Mouse (Mus musculus): ENCODE measurements around the gene Bglap.
"Not testable (repeated sequence)": the region's sequence is repeated elsewhere in the genome, so short reads cannot be mapped to it uniquely, and the experiment has no call there.

Bglap gene

GRCm38 (mm10) chr3:88395288-88395687, 11.0 kb upstream of the Bglap start:
- no peak for DNase-seq (ENCODE audit: low read depth in 2 of 2, low spot score in 2 of 2)

GRCm38 (mm10) chr3:88393776-88394375, 9.6 kb upstream of the Bglap start:
- no peak for DNase-seq (ENCODE audit: low read depth in 2 of 2, low spot score in 2 of 2)

- not testable (repeated sequence) for DNase-seq (ENCODE audit: low read depth in 2 of 2, low spot score in 2 of 2)
These were observed 1.9 kb downstream of the Bglap start for GRCm38 (mm10) chr3:88382383-88382782.

GRCm38 (mm10) chr3:88381389-88382315, 2.6 kb downstream of the Bglap start:
- DNase-seq (ENCODE audit: low read depth in 2 of 2, low spot score in 2 of 2): peak in 1 of 2 experiments; percentile 28

- not testable (repeated sequence) for DNase-seq (ENCODE audit: low read depth in 2 of 2, low spot score in 2 of 2)
These were observed 5.7 kb downstream of the Bglap start, which contains the start of gene Bglap2 for GRCm38 (mm10) chr3:88378599-88378998. Gene Bglap2 (minus strand): TSS chr3:88378699.

DNA sequence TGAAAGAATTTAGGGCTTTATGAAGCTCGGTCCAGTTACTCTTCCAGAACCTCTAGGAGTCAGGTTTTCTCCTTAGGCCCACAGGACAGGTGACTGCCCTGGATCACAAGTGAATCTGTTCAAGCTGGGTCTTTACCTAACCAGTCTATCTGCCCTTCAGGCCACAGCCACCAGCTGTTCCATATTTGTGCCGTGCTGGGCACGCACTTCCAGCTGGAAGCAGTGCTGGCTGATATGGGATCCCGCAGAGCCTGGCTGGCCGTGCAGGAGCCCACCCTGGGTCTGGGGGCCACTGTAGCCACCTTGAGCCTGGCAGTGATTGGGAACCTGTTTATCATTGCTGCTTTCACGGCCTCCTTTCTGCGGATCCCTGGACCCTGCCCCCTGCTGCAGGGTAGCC, 7.6 kb downstream of the Bglap start:
- not testable (repeated sequence) for DNase-seq (ENCODE audit: low read depth in 2 of 2, low spot score in 2 of 2)

- not testable (repeated sequence) for DNase-seq (ENCODE audit: low read depth in 2 of 2, low spot score in 2 of 2)
These were observed 8.3 kb downstream of the Bglap start for GRCm38 (mm10) chr3:88375750-88376626.

GRCm38 (mm10) chr3:88372643-88373042, 11.6 kb downstream of the Bglap start, which contains the start of gene Bglap3:
Gene Bglap3 (minus strand): TSS chr3:88372743.
- not testable (repeated sequence) for DNase-seq (ENCODE audit: low read depth in 2 of 2, low spot score in 2 of 2)

- DNase-seq (ENCODE audit: low read depth in 2 of 2, low spot score in 2 of 2): not testable (repeated sequence)
These were observed 15.8 kb downstream of the Bglap start for GRCm38 (mm10) chr3:88368511-88368910.

DNA sequence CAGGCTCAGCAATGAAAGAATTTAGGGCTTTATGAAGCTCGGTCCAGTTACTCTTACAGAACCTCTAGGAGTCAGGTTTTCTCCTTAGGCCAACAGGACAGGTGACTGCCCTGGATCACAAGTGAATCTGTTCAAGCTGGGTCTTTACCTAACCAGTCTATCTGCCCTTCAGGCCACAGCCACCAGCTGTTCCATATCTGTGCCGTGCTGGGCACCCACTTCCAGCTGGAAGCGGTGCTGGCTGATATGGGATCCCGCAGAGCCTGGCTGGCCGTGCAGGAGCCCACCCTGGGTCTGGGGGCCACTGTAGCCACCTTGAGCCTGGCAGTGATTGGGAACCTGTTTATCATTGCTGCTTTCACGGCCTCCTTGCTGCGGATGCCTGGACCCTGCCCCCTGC, 16.7 kb downstream of the Bglap start:
- DNase-seq (ENCODE audit: low read depth in 2 of 2, low spot score in 2 of 2): not testable (repeated sequence)

GRCm38 (mm10) chr3:88366830-88367428, 17.3 kb downstream of the Bglap start:
- DNase-seq (ENCODE audit: low read depth in 2 of 2, low spot score in 2 of 2): peak; percentile 16 to 31

DNA sequence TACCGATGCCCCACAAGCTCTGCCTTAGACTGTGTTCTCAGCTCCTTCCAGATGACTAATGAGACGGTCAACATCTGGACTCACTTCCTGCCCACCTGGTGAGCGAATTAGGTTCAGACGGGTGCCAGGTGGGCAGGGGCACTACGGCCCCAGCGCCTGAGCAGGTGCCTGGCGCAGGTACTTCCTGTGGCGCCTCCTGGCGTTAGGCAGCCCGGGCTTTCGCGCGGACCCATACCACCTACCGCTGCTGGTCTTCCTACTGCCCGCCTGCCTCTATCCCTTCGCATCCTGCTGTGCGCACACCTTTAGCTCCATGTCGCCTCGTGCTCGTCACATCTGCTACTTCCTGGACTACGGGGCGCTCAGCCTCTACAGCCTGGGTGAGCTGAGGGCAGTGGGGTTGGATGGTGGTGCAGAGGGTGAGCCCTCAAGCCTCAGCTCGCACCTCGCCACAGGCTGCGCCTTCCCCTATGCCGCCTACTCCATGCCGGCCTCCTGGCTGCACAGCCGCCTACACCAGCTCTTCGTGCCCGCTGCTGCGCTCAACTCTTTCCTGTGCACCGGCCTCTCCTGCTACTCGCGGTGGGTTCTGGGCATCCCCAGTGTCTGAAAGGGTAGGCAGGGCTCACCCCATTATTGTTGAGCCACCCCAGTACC, 18.4 kb downstream of the Bglap start:
- DNase-seq (ENCODE audit: low read depth in 2 of 2, low spot score in 2 of 2): no peak

DNA sequence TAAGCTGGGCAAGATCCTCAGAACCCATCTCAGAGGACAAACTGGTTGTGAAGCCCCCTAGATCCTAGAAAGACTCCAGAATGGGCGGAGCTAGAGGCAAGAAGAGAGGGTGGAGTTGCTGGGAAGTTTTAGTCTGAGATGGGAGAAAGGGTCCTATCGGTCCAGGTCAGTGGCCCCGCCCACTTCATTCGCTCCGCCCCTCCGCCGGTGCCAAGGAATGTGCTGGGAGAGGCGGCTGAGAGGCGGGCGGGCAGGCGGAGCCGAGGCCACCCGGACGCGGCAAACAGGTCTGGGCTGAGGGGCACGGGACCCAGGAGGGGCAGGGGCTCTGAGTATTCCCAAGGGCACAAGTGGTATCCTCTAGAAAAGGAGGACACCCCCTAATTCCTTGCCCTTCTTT, 19.9 kb downstream of the Bglap start, which contains the start of gene Paqr6:
Gene Paqr6 (plus strand): TSS at position 248 of the 400 bp plus-strand sequence.
- no peak for DNase-seq (ENCODE audit: low read depth in 2 of 2, low spot score in 2 of 2)

- DNase-seq (ENCODE audit: low read depth in 2 of 2, low spot score in 2 of 2): no peak
These were observed 20.6 kb downstream of the Bglap start for GRCm38 (mm10) chr3:88363700-88364099.

- DNase-seq (ENCODE audit: low read depth in 2 of 2, low spot score in 2 of 2): no peak
These were observed 22.5 kb downstream of the Bglap start for GRCm38 (mm10) chr3:88361612-88362313.

DNA sequence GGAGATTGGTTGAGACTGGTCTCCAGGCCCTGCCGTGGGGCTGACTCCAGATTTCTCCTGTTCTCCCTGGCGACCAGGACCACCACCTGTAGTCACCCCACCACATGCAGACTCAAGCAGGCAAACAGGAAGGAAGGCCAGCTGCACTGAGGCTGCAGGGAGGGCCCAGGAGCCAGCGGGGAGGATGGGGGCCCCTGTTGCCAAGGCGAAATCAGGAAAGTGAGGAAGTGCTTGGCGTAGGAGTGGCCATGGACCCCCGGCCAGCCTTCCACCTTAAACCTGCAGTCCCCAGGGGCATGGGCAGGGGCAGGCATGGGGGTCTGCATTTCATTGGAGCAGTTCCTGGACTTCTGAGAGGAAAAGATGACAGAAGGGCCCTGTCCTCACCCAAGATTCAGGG, 23.2 kb downstream of the Bglap start:
- DNase-seq (ENCODE audit: low read depth in 2 of 2, low spot score in 2 of 2): no peak

DNA sequence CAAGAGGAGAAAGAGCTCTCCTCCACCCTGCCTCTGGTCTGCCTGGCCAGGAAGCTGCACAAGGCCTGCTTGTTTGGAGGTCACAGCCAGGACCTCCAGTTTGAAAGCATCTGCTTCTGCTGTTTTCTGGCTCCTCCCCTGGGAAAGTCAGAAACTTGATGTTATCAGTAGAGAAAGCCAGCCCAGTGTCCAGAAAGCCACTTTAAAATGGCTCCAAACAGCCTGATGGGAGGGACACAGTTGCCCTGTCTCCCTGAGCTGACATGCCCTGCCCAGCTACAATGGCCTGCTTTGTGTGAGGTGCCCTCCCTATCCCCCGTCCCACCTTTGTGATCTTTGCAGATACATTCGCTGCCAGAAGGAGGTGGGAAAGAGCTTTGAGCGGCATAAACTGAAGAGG, 24.3 kb downstream of the Bglap start:
- DNase-seq (ENCODE audit: low read depth in 2 of 2, low spot score in 2 of 2): no peak

GRCm38 (mm10) chr3:88359584-88359983, 24.7 kb downstream of the Bglap start:
- DNase-seq (ENCODE audit: low read depth in 2 of 2, low spot score in 2 of 2): no peak

DNA sequence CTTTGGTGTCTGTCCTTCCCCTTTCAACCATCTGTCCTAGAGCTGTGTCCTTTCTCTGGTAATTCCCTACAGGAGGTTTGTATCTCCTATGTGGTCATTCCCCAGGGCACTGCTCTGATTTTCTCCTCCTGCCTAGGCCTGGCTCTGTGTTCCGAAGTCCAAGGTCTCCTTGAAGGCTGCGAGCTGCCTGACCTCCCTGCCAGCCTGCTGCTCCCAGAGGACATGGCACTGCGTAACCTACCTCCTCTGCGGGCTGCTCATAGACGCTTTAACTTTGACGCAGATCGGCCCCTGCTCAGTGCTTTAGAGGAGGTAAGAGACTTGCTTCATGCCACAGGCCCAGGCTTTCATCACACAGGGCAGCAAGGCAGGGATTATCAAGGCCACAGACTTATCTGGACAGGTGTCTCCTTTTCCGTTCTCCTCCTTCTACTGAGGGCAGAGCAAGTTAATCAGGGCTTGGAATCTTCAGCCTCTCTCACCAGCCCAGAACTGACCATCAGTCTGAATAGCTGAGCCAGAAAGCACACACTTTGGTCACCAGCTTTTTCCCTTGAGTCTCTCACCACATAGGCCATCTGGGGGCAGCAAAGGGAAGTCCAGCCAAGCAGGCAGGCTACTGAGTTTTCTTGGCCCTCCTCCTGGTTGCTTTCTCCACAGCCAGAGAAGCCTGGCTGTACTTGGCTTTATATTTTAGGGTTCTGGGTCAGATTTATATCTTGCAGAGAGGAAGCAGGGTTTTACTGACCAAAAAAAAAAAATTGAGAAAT, 29.7 kb downstream of the Bglap start:
- no peak for DNase-seq (ENCODE audit: low read depth in 2 of 2, low spot score in 2 of 2)
